Mouse (Mus musculus) hindlimb bud, embryonic 11.5 days (tissue): ENCODE data around the gene Mettl16.

Source experiments
- DNase-seq: peaks from one replicate; pipeline ENCODE4 v3.0.0-alpha.2; 2012; ENCODE audit warnings: low read depth, low spot score; ENCODE audit errors: extremely low spot score

The Mettl16 gene

GRCm38 (mm10) chr11:74770595-74771207 lies at the start of gene Mettl16:
Mettl16 (plus strand) TSS chr11:74770830.
- DNase-seq, result peak; percentile 97

GRCm38 (mm10) chr11:74721141-74721540 lies 49.5 kb upstream of the Mettl16 start:
- no peak for DNase-seq

- DNase-seq, result no peak
These were observed 48.7 kb upstream of the Mettl16 start for GRCm38 (mm10) chr11:74721971-74722370.

GRCm38 (mm10) chr11:74723357-74724234 lies 47.0 kb upstream of the Mettl16 start:
- DNase-seq, result peak; percentile 24

GRCm38 (mm10) chr11:74724235-74724791 lies 46.3 kb upstream of the Mettl16 start, which contains the start of gene Pafah1b1:
Pafah1b1 (minus strand) TSS chr11:74724670.
- DNase-seq, result peak; percentile 49

GRCm38 (mm10) chr11:74725181-74725580 lies 45.4 kb upstream of the Mettl16 start:
- DNase-seq, result no peak

GRCm38 (mm10) chr11:74734917-74735316 lies 35.7 kb upstream of the Mettl16 start:
- DNase-seq, result no peak

- no peak for DNase-seq
These were observed 32.8 kb upstream of the Mettl16 start for GRCm38 (mm10) chr11:74737861-74738260.

- no peak for DNase-seq
These were observed 22.6 kb upstream of the Mettl16 start for GRCm38 (mm10) chr11:74748022-74748421.

- DNase-seq, result no peak
These were observed 21.4 kb upstream of the Mettl16 start for GRCm38 (mm10) chr11:74749241-74749640.

- no peak for DNase-seq
These were observed 19.8 kb upstream of the Mettl16 start for GRCm38 (mm10) chr11:74750662-74751351.

- no peak for DNase-seq
These were observed 19.1 kb upstream of the Mettl16 start for GRCm38 (mm10) chr11:74751352-74752066.

GRCm38 (mm10) chr11:74756631-74757030 lies 14.0 kb upstream of the Mettl16 start:
- no peak for DNase-seq

- DNase-seq, result no peak
These were observed 9.5 kb upstream of the Mettl16 start for GRCm38 (mm10) chr11:74761011-74761705.

- no peak for DNase-seq
These were observed 6.5 kb upstream of the Mettl16 start for GRCm38 (mm10) chr11:74763960-74764625.

GRCm38 (mm10) chr11:74767469-74767868 lies 3.2 kb upstream of the Mettl16 start:
- DNase-seq, result no peak

GRCm38 (mm10) chr11:74768045-74768444 lies 2.6 kb upstream of the Mettl16 start:
- no peak for DNase-seq

- no peak for DNase-seq
These were observed 593 bp upstream of the Mettl16 start for GRCm38 (mm10) chr11:74770037-74770436.

GRCm38 (mm10) chr11:74771234-74771633 lies 604 bp downstream of the Mettl16 start:
- no peak for DNase-seq
